Mouse (Mus musculus): ENCODE data around the gene Cnnm2.

DNA sequence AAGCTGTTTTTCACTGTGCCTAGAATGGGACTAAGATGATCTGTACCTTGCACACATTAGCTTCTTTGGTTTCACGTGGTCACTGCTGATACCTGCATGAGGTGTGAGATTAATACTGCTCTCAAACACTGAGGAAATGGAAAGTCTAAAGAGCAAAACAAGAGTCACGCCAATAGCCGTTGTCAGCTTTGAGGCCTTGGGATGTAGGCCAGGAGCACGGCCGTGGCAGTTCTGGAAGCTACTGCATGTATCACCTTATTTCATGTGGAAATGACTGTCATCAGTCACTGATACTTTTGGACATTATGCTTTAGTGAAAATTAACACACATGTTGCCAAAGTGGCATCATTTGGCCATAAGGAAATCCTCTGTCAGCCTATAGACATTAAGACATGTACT is 46.9 kb downstream of the Cnnm2 start:
- no peak for TF ChIP-seq POLR2A (IDR thresholded peaks at IDR 0.05; ENCODE audit: control insufficient read depth in 1 of 2, insufficient read depth in 1 of 2, low read depth in 1 of 2, low read length in 2 of 2, poor library complexity in 1 of 2)
- no peak for TF ChIP-seq E2F4 (IDR thresholded peaks at IDR 0.05; ENCODE audit: borderline replicate concordance, low read depth, low read length)
- no peak for TF ChIP-seq NELFE (IDR thresholded peaks at IDR 0.05; ENCODE audit: low read depth, low read length)
- no peak for TF ChIP-seq TBP (IDR thresholded peaks at IDR 0.05; ENCODE audit: low read depth, low read length)
- no peak for TF ChIP-seq MYC (IDR thresholded peaks at IDR 0.05; ENCODE audit: low read depth, low read length)
